Mouse (Mus musculus): Measurements from ENCODE around the gene Nwd2. TPM values are rescaled to one million over a fixed set of nuclear protein-coding genes. Genes with fewer than 3 reads are reported as not detected.

Gene Nwd2
- total RNA-seq, 2 experiments from 2014 or later = 41.7 to 46.0 TPM

GRCm38 (mm10) chr5:63748299-63748698, 99.4 kb downstream of the Nwd2 start:
- no peak for DNase-seq (ENCODE audit: low spot score in 2 of 2)
- intact Hi-C loops (cut with DNase I) = no loop called here

- intact Hi-C loops (cut with DNase I) = no loop called here
- no peak for DNase-seq (ENCODE audit: low spot score in 2 of 2)
Observed at GRCm38 (mm10) chr5:63748759-63749158, 99.9 kb downstream of the Nwd2 start.

- intact Hi-C loops (cut with DNase I) = no loop called here
- no peak for DNase-seq (ENCODE audit: low spot score in 2 of 2)
Observed at GRCm38 (mm10) chr5:63755092-63755761, 106.3 kb downstream of the Nwd2 start.

- intact Hi-C loops (cut with DNase I) = no loop called here
- DNase-seq (ENCODE audit: low spot score in 2 of 2) = no peak
Observed at GRCm38 (mm10) chr5:63755938-63756337, 107.0 kb downstream of the Nwd2 start.

- intact Hi-C loops (cut with DNase I) = loop anchor here (2.0 to 10.0 kb wide), 3 partner anchors 111 to 871 kb away; no protein-coding TSS in a partner anchor
- DNase-seq (ENCODE audit: low spot score in 2 of 2) = no peak
Observed at GRCm38 (mm10) chr5:63765886-63766285, 117.0 kb downstream of the Nwd2 start.

GRCm38 (mm10) chr5:63766715-63767114, 117.8 kb downstream of the Nwd2 start:
- intact Hi-C loops (cut with DNase I) = loop anchor here (2.0 to 10.0 kb wide), 3 partner anchors 112 to 872 kb away; no protein-coding TSS in a partner anchor

GRCm38 (mm10) chr5:63767464-63767863, 118.6 kb downstream of the Nwd2 start:
- intact Hi-C loops (cut with DNase I) = loop anchor here (2.0 to 10.0 kb wide), 3 partner anchors 113 to 873 kb away; no protein-coding TSS in a partner anchor
- no peak for DNase-seq (ENCODE audit: low spot score in 2 of 2)

More at GRCm38 (mm10) chr5:63766715-63767114, 117.8 kb downstream of the Nwd2 start:
- peak; percentile 30 to 46 for DNase-seq (ENCODE audit: low spot score in 2 of 2)

GRCm38 (mm10) chr5:63768220-63768619, 119.3 kb downstream of the Nwd2 start:
- intact Hi-C loops (cut with DNase I) = loop anchor here (5.0 to 10.0 kb wide), 2 partner anchors 113 to 831 kb away; no protein-coding TSS in a partner anchor
- no peak for DNase-seq (ENCODE audit: low spot score in 2 of 2)

GRCm38 (mm10) chr5:63772971-63773370, 124.1 kb downstream of the Nwd2 start:
- intact Hi-C loops (cut with DNase I) = no loop called here
- DNase-seq (ENCODE audit: low spot score in 2 of 2) = no peak

- DNase-seq (ENCODE audit: low spot score in 2 of 2) = no peak
- intact Hi-C loops (cut with DNase I) = no loop called here
Observed at GRCm38 (mm10) chr5:63773603-63774002, 124.7 kb downstream of the Nwd2 start.

GRCm38 (mm10) chr5:63788156-63788826, 139.4 kb downstream of the Nwd2 start:
- intact Hi-C loops (cut with DNase I) = no loop called here
- DNase-seq (ENCODE audit: low spot score in 2 of 2) = no peak

GRCm38 (mm10) chr5:63811819-63812508, 163.1 kb downstream of the Nwd2 start, which contains the start of gene 0610040J01Rik:
Gene 0610040J01Rik (plus strand): TSS chr5:63812363.
- intact Hi-C loops (cut with DNase I) = no loop called here
- DNase-seq (ENCODE audit: low spot score in 2 of 2) = peak; percentile 68 to 74

- intact Hi-C loops (cut with DNase I) = no loop called here
Observed at GRCm38 (mm10) chr5:63812509-63812865, 163.6 kb downstream of the Nwd2 start.

GRCm38 (mm10) chr5:63816643-63817042, 167.7 kb downstream of the Nwd2 start:
- intact Hi-C loops (cut with DNase I) = no loop called here
- DNase-seq (ENCODE audit: low spot score in 2 of 2) = no peak

More at GRCm38 (mm10) chr5:63812509-63812865, 163.6 kb downstream of the Nwd2 start:
- DNase-seq (ENCODE audit: low spot score in 2 of 2) = no peak

GRCm38 (mm10) chr5:63817270-63817669, 168.4 kb downstream of the Nwd2 start:
- DNase-seq (ENCODE audit: low spot score in 2 of 2) = no peak
- intact Hi-C loops (cut with DNase I) = no loop called here

- DNase-seq (ENCODE audit: low spot score in 2 of 2) = no peak
- intact Hi-C loops (cut with DNase I) = no loop called here
Observed at GRCm38 (mm10) chr5:63818975-63819374, 170.1 kb downstream of the Nwd2 start.

GRCm38 (mm10) chr5:63819519-63819918, 170.6 kb downstream of the Nwd2 start:
- intact Hi-C loops (cut with DNase I) = no loop called here

GRCm38 (mm10) chr5:63821176-63821575, 172.3 kb downstream of the Nwd2 start:
- no peak for DNase-seq (ENCODE audit: low spot score in 2 of 2)
- intact Hi-C loops (cut with DNase I) = no loop called here

More at GRCm38 (mm10) chr5:63819519-63819918, 170.6 kb downstream of the Nwd2 start:
- DNase-seq (ENCODE audit: low spot score in 2 of 2) = no peak

- no peak for DNase-seq (ENCODE audit: low spot score in 2 of 2)
- intact Hi-C loops (cut with DNase I) = no loop called here
Observed at GRCm38 (mm10) chr5:63821860-63822259, 173.0 kb downstream of the Nwd2 start.
